Mouse (Mus musculus) left cerebral cortex, postnatal 36 days (tissue): ENCODE data around the gene Emx2. TPM values are rescaled to one million over a fixed set of nuclear protein-coding genes. Genes with fewer than 3 reads are reported as not detected.

Source experiments
- DNase-seq, 2 experiments: peaks; one replicate each; pipeline ENCODE4 v3.0.0; 2021 to 2022; ENCODE audit warnings: low spot score in 2 of 2, mixed read lengths in 1 of 2
- intact Hi-C: fragments of 180-260 bp; cut with DNase I; formaldehyde crosslinking; loops from one replicate; pipeline ENCODE4 v1.15.1; 2025
- total RNA-seq, 2 experiments: library from RNA; stranded (reverse); gene quantifications; 2 replicates each; pipeline ENCODE4 v1.2.3; 2021

The Emx2 gene
- total RNA-seq, 2 experiments from 2014 or later = 12.5 to 21.3 TPM

GRCm38 (mm10) chr19:59492258-59492657 lies 34.1 kb downstream of the Emx2 start:
- intact Hi-C loops = no loop called here
- no peak for DNase-seq

GRCm38 (mm10) chr19:59496832-59497231 lies 38.7 kb downstream of the Emx2 start:
- intact Hi-C loops = no loop called here
- no peak for DNase-seq

- intact Hi-C loops = no loop called here
- no peak for DNase-seq
These were observed 50.7 kb downstream of the Emx2 start for GRCm38 (mm10) chr19:59508896-59509295.

GRCm38 (mm10) chr19:59513181-59513580 lies 55.0 kb downstream of the Emx2 start:
- intact Hi-C loops = no loop called here
- DNase-seq = no peak

Other genes starting within 250 kb of the Emx2 start
- not detected for gene Kcnk18, start 239.2 kb upstream of the Emx2 start, total RNA-seq
- gene Slc18a2, start 197.5 kb upstream of the Emx2 start, total RNA-seq = under 1 TPM in 1 of 2 experiments, not detected in 1; 0.16 TPM
- gene Rps12-ps3, start 136.1 kb upstream of the Emx2 start, total RNA-seq = 100 to 1,000 TPM; 151 to 237 TPM
- gene Pdzd8, start 112.6 kb upstream of the Emx2 start, total RNA-seq = 10 to 100 TPM; 56.4 to 60.2 TPM